Mouse (Mus musculus) frontal cortex, postnatal 10 days (tissue): Measurements from ENCODE around the gene Otulin.
A peak's percentile ranks its signal among the peaks of the same experiment; 100 is the strongest.

Experiments used
- DNase-seq, 2 experiments: peaks; one replicate each; pipeline ENCODE4 v3.0.0; 2022; ENCODE audit warnings: low spot score in 2 of 2, mixed read lengths in 1 of 2

The Otulin gene

GRCm38 (mm10) chr15:27551117-27552114 lies 79.1 kb downstream of the Otulin start:
- no peak for DNase-seq

DNA sequence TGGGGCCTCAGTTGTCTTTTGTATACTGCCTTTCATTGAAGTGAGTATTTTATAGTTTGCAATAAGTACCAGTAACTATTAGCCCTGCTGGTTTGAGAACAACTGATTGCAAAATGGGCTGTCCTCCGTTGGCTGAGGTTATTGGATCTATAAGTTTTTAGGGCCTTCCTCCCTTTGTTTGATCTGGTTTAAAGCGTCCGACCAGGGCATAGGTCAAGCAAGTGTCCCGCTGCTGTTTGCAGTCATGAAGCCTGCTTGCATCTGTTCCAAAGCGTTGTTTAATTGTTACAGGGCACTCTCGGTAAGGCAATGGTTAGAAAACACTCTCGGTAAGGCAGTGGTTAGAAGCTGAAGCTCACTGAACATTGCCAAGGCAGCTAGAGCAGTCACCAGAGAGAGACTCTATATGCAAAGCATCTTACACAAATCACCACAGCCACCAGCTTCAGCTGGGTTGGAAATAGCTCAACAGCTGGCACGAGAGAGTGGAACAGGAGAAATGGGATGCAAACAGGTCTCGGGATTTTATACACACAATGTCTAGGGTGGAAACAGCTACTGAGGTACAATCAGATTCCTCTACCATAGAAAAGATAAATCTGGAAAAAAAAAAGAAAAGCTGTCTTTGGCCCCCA lies 80.0 kb downstream of the Otulin start:
- no peak for DNase-seq

DNA sequence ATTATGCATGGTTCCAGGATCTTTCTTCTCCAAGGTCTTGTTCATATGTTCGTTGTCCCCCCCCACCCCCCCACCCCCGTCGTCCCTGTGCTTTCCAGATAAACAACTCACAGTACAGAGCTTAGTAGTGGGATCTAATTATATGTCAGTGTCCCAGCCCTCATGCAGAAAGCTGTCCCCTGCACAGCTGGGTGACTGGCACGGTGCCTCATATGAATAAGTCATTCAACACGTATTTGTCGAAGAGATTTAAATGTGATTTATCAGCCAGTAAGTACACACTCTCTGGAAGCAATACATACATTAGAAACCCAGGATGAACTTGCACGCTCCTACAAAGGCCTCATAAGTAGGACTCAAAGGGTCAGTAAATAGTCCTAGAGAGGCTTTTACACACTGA lies 80.6 kb downstream of the Otulin start:
- DNase-seq = no peak

DNA sequence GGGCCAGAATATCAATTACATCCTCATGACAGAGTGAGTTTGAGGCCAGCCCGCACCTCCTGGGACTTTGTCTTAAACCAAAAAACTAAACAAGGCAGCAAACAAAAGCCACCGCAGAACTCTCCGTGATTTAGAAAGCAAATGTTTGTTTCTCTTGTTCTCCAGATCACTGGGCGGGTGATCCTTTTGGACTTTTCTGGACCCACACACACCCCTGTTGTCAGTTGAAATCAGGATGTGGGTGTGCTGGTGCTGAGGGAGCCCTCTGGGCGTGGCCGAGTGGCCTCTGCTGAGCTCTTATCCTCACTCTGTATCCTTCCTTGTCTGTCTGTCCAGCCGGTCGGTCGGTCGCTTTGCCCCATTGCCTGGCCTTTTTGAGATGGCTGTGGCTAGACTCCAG lies 81.4 kb downstream of the Otulin start:
- no peak for DNase-seq

DNA sequence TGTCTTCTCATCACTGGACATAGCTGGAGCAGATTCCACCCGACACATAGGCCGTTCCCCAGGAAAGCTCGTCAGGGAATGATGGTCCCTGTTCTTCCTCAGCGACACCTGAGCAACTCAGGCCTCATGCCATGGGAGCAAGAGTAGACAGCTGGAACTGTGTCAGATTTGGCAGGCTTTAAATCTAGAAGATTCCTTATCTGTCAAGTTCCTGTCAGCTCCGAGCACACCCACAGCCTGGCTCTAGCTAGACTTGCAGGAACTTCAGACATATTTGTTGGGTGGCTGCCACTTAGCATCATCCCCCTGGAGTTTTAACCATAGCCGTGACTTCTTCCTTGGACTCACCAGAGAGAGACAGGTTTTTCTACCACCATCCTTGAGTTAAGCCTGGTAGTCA lies 82.4 kb downstream of the Otulin start:
- no peak for DNase-seq

GRCm38 (mm10) chr15:27545203-27545602 lies 85.3 kb downstream of the Otulin start:
- DNase-seq = no peak

- DNase-seq = no peak
These were observed 90.7 kb downstream of the Otulin start for GRCm38 (mm10) chr15:27539745-27540144.

GRCm38 (mm10) chr15:27537519-27538223 lies 92.8 kb downstream of the Otulin start:
- DNase-seq = no peak

DNA sequence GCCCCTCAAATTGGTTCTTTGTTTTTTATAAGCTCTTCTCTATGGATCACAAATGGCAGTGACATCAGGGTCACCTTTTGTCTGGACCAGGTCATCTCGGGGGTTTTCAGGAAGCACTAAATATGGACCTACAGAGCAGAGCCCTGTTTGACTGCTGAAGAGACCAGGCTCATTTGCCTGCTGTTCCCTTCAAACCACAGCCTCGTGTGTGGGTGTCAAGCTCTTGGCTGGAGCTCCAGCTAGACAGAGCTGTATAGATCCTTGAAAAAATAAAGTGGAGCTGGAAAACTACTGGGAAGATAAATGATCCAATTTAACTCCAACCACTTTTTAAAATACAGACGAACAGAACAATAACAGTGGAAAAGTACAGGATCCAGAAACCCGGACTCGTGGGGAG lies 93.7 kb downstream of the Otulin start:
- DNase-seq = peak in 1 of 2 experiments; percentile 48

GRCm38 (mm10) chr15:27536186-27536585 lies 94.3 kb downstream of the Otulin start:
- no peak for DNase-seq

GRCm38 (mm10) chr15:27535681-27536080 lies 94.8 kb downstream of the Otulin start:
- DNase-seq = no peak

GRCm38 (mm10) chr15:27533036-27533435 lies 97.5 kb downstream of the Otulin start:
- no peak for DNase-seq

- DNase-seq = no peak
These were observed 100.5 kb downstream of the Otulin start for GRCm38 (mm10) chr15:27530023-27530422.

GRCm38 (mm10) chr15:27528896-27529295 lies 101.6 kb downstream of the Otulin start:
- no peak for DNase-seq

DNA sequence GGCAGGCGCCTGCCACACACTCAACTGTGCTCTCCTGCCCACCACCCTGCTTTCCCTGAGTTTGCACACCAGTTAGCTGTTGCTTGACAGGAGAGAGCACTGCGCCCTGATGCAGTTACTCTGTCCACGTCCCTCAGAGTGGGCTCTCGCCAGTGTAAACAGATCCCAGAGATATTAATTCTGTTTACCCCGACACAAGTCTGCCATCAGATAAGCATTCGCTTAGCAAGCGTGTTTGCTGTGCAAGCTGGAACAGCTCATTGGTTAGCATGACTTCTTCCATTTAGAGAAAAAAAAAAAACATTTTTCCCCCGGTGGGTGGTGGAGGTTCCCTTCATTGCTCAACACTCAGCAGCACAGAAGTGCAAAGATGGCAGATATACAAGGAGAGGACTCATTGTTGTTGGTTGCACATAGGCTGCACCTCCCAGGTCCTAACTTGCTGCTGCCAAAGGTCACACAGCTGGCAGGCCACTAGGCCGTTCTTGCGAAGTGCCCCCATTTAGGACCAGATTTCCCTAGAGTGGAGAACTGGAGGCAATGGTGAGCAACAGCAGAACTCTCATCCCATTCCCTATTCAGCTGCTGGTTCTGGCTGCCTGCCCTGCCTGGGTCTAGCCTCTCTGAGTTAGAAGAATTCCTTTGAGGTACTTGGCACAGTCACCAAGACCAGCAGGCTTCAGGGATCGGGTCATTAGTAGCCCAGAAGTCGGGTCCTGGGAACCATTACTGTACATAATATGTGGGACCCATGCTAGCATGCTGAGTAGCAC lies 105.1 kb downstream of the Otulin start:
- DNase-seq = no peak

DNA sequence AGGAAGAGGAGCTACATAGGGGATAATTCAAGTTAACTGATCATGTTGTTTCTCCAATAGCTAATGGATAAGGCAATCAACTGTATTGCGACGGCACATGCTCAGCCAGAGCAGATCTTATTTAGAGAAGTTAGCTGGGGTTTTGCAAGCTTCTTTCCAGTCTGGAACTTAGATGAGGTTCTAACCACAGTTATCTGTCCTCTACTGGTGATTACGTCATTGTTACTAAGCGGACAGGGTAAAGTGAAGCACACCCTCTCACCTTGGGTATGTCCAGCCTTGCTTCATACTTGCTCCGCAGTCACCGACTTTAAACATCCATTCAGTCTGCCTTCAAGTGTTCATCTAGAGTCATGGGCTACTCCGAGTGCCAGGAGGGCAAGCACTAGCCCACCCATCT lies 110.6 kb downstream of the Otulin start:
- no peak for DNase-seq

GRCm38 (mm10) chr15:27518026-27518425 lies 112.5 kb downstream of the Otulin start:
- DNase-seq = no peak

DNA sequence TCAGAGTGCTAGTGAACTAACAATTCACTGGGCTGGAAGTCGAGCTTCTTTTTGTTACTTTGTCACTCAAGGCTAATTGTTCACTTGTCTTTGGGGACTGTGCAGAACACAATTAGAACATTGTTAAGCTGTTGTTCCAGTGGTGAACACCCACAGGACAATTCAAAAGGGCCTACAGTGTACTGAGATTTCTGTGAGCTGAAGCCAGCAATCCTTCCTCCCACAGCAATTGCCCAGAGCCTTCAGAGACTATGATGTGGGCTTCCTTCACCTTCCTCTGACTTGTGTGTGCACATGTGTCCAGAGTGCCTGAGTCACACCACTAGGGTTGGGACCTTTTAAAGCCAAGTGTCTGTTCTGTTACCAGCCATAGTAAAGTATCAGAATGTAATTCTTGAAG lies 113.6 kb downstream of the Otulin start:
- no peak for DNase-seq

DNA sequence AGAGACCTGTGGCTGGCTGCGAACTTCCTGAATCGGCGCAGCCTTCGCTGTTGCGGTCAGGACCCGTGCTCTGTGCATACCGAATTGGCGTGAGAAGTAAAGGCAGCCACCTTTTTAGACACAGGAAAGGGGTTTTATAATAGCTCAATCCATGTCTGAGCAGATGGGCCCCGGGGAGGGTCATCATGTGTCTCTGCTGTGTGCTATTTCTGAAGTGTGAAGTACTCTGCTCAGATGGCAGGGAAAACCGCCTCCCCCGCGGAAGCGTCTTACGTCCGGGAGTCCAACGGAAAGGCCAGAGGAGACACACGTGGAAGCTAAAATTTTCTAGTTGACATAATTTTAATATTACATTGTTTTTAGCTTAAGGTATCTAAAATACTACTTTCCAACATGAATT lies 121.5 kb downstream of the Otulin start:
- DNase-seq = peak; percentile 22 to 45

GRCm38 (mm10) chr15:27508169-27508568 lies 122.3 kb downstream of the Otulin start:
- no peak for DNase-seq

GRCm38 (mm10) chr15:27506893-27507596 lies 123.4 kb downstream of the Otulin start:
- DNase-seq = no peak
